Mouse (Mus musculus) T-helper 17 cell (primary cell): Measurements from ENCODE around the gene Zfand3.

Source experiments
- in situ Hi-C, 2 experiments: fragments of 300-600 bp; cut with MboI, MseI; formaldehyde crosslinking; loops; 1 replicate in 1 of 2; 2 replicates in 1 of 2; pipeline ENCODE4 v1.15.1; 2025; ENCODE audit warnings: high pct_unique_total_duplicates in 2 of 2

Gene Zfand3

GRCm38 (mm10) chr17:30188031-30188981, 183.8 kb downstream of the Zfand3 start:
- in situ Hi-C loops = no loop called here

GRCm38 (mm10) chr17:30191097-30191640, 186.6 kb downstream of the Zfand3 start:
- in situ Hi-C loops = no loop called here

DNA sequence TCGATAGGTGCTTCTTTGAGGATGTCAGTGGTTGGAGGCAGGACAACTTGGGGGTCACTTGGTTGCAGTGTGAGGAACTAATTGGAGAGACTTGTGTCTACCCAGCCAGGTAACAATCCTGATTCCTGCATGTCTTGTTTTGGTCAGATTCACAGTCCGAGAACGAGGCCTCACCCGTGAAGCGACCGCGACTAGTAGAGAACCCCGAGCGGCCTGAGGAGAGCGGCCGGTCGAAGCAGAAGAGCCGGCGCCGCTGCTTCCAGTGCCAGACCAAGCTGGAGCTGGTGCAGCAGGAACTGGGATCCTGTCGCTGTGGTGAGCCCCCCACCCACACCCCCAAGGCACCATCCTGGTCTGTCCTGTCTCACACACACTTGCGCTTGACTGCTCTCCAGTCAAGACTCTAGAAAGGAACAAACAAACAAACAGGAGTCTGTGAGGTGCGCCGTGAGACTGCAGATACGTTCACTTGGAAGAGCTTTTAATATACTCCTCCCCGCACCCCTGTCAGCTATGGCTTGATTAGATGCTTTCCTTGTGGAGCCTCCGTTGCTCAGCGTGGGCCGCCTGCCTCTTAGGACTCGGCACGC, 188.0 kb downstream of the Zfand3 start:
- in situ Hi-C loops = no loop called here

- in situ Hi-C loops = no loop called here
Measured at GRCm38 (mm10) chr17:30193615-30194014, 189.1 kb downstream of the Zfand3 start.

- in situ Hi-C loops = no loop called here
Measured at GRCm38 (mm10) chr17:30194091-30194490, 189.6 kb downstream of the Zfand3 start.

DNA sequence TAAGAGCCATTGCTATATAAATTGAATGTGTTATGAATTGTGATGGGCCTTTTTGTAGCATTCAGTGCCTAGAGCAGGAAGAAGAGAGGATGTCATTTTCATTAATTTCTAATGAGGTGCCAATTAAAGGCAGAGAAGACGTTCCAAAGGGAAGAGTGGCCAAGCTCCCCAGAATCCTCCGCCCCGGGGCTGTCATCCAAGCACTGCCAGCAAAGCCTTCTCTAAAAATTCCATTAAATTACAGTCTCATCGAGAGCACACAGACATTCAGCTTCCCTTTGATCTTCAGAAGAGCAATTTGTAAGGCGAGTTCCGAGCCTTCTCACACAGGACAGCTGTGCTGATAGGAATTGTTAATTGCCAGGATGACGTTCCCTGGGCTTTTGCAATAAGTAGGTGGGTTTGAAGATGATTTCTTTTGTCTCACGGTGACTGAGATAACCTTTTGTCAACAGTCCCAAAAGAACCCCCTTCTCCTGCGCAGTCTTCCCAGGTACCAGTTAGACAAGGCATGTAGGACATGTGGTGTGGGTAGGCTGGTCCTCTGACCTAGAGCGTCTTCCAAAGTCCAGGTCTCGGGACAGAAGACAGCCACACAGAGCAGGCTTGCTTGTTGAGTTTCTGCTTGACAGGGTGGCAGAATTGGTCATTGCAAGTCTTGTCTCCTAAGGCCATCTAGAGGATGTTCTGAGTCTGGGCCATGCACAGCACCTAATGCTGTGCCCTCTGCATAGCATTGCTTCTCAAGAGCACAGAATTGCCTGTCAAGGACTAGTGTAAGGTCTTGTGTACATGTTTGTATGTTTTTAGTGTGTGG, 190.3 kb downstream of the Zfand3 start:
- in situ Hi-C loops = no loop called here

DNA sequence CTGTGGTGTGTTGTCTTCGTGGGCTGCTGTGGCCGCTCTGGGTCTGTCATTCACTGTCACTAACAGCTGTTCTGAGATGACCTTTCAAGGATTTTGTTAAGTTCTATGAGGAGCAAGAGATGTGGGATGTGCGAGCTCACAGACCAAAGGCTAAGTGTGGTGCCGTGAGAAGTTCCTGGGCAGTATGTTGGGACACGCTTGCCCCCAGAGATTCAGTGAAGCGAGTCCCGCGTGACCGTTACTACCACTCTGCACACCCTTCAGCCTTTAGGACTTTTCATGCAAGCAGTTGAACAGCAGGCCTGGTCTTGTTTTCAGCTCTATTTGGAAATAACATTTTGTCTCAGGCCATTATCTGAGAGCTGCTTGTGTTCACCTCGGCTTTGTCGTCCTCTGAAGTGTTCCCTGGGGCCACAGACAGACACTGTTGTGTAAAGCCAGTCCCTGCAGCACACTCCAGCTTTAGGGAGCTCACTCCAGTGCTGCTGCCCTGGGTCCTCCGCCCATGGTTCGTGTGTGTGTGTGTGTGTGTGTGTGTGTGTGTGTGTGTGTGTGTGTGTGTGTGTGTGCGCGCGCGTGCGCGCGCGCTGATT, 191.2 kb downstream of the Zfand3 start:
- in situ Hi-C loops = no loop called here

DNA sequence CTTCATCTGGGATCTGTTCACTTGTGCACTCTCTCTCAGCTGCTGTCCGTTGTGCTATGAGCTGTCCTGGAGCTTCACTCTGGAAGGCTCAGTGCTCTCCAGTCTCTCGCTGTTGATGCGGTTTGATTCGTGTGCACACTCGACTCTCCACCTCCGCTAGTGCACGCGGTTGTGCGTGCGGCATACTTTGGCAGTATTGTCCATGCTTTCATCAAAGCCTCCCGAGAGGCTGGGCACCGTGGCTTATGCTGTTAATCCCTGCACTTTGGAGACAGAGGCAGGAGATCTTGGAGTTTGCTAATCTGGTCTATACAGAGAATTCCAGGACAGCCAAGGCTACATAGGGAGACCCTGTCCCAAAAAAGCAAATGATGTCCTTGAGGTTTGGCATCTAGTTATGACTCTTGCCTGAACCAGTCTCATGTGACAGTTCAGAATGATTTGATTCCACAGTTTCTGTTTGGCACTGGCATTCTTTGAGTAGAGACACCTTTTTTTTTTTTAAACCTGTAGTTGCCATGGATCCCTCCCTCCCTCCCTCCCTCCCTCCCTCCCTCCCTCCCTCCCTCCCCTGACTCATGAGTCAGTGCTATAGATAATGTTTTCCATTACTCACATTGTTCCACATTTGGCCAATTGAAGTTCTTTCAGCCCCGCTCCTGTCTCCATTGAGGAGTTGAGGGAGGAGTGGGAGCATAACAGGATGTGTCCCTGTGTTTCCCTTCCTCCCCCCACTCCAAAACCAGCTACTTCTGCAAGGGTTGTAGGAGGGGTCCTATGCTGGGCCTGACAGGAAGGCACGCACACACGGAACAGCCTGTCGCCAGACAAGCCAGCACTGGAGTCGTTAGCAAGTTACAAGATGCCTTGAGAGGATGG, 192.1 kb downstream of the Zfand3 start:
- in situ Hi-C loops = no loop called here

- in situ Hi-C loops = no loop called here
Measured at GRCm38 (mm10) chr17:30197280-30198030, 192.9 kb downstream of the Zfand3 start.

DNA sequence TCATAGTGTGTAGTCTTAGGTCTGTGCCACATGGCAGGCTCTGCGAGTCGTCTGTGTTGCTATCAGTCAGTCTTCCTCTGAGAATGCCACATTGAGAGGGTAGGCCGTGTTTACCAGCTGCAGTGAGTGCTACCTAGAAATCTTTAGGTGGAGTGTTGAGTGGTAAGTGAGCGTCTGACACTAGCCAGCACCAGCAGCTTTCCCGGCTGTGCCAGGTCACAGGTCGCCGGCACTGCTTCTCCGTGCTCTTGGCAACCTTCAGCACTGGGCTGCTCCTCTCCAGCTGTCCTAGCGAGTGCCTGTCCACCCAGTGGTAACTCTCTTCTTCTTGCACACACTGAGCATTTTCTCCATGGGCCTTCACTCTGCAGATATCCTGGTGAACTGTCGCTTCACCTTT, 193.9 kb downstream of the Zfand3 start:
- in situ Hi-C loops = no loop called here

DNA sequence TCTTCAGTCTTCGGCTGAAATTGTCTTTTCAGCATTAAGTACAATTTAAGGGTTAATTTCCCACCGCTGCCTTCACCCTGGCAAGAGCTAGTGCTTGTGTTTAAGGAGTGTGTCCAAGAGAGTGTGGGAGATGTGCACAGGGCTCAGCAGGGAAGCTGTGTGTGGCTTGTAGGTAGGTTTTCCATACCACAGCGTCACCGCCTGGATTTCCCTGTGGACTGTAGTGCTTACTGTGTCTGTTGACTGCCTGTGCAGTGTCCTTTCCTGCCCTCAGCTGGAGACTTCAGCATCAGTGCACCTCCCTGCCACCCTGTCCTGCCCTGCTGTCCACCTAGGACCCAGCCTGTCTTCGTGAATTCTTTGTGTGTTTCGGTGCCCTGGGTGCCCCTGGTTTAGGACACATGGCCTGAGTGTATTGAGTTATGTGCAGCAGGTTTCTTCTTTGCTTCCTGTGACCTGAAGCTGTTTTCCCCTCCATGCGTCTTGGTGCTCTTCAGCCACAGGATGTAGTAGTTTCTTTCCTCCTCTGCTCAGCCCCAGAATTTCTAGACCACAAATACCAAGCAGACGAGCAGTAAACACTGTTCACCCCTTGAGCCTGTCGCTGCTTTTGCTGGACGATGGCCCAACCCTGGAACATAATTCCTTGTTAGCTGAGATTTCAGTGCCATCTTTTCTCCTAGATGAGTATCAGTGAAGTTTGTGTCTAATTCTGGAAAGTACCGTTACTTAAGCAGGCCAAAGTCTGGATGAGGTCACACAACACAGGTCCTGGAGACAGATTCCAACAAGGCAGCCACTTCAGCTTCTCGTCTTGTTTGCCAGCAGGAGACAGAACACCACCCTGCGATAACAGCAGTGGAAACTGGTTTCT, 195.1 kb downstream of the Zfand3 start:
- in situ Hi-C loops = no loop called here

- in situ Hi-C loops = no loop called here
Measured at GRCm38 (mm10) chr17:30200283-30200682, 195.8 kb downstream of the Zfand3 start.

DNA sequence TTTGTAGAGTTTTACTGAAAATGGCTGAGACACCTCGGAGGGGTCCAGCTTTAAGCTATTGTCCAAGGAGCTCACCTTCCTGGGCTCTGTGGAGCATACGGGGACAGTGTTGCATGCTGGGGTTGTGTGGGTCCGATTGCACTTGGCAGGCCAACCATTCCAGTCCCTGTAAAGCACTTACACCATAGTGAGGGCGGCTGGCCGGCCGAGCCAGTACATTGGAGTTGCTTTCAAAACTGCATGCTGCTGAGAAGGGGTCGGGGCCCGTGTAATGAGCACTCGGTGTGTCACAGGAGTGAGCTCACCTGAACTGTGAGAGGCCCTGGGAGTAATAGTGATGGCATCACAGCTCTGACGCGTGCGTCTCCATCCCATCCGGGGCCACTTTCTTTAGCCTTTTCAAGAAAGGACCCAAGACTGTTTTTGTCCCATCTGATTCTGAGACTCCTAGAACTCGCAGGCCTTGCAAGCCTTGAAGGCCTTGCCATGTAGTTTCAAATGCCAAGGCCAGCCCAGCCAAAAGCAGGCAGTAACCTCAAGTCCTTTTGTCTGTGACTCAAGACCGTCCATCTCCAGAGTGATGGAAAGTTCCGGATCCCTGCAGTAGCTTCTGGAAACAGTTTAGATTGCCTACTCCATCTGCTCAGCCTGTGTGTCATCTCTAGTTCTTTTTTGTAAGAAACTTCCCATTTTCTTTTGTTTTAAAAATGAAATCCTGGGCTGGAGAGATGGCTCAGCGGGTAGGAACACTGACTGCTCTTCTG, 200.7 kb downstream of the Zfand3 start:
- in situ Hi-C loops = no loop called here

- in situ Hi-C loops = no loop called here
Measured at GRCm38 (mm10) chr17:30210262-30210661, 205.7 kb downstream of the Zfand3 start.

DNA sequence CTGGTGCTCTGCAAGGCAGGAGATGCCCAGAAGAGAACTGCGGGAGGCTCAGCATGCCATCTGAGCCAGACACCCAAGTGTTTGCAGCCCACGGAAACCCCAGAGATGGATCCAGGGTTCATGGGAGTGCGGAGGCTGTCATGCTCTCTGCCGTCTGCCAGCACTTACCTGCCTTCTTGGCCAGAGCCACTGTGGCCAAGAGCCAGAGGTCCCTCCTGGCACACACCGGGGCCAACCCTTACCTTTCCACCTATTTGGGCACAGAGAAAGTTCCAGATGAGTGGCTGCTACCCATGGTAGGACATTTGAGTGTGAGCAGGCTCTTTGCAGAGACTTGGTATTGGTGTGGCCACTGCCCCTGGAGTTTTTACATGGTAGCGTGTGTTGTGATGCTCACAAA, 206.4 kb downstream of the Zfand3 start:
- in situ Hi-C loops = no loop called here

DNA sequence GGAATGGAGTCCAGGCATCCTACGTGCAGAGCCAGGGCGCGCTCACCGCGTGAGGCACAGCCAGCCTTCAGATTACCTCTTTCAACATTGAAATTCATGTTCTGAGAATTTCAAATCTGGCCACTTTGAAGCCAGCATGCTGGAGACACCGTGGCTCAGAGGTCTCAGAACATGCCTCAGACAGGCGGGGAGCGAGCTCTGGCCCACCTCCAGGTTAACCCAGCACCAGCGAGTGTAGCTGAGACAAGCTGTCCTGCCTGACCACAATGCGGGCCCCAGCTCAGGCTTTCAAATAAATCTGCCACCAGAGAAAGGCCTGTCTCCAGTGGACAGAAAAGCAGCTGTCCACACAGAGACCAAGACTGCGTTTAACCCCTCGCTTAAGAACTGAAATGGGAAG, 208.1 kb downstream of the Zfand3 start:
- in situ Hi-C loops = no loop called here

- in situ Hi-C loops = no loop called here
Measured at GRCm38 (mm10) chr17:30213371-30213770, 208.8 kb downstream of the Zfand3 start.

- in situ Hi-C loops = no loop called here
Measured at GRCm38 (mm10) chr17:30214393-30214792, 209.9 kb downstream of the Zfand3 start.
